Mouse (Mus musculus): ENCODE measurements at regions not wholly inside any gene's neighbourhood (a gene's known extent, or its start where the extent isn't known, plus 50 kb on each side); places are given as distances from the start of the nearest gene placed in this dataset.

GRCm38 (mm10) chr14:76926416-76926815 is 110.2 kb upstream of the Ccdc122 start:
- in situ Hi-C loops (cut with MboI; ENCODE audit: low sequenced_read_pairs in 2 of 2, unreplicated experiment in 2 of 2), result no loop called here
- Histone ChIP-seq H3K9me3 (ENCODE audit: control insufficient read depth, insufficient read depth, low read depth, low read length) (no peaks in the 10 kb centered on the region), H3K4me3 (ENCODE audit: insufficient read depth in 1 of 2, low read depth in 1 of 2, low read length in 2 of 2, poor library complexity in 1 of 2, severe bottlenecking in 1 of 2) (no peak overlapping the region), H3K27ac (ENCODE audit: insufficient read depth, low read depth, low read length, poor library complexity, severe bottlenecking) (no peak overlapping the region), H3K4me1 (ENCODE audit: control insufficient read depth in 2 of 2, insufficient read depth in 2 of 2, low read length in 2 of 2, poor library complexity in 1 of 2) (no peaks in the 10 kb centered on the region), H3K36me3 (ENCODE audit: control insufficient read depth, insufficient read depth, low read length, poor library complexity, severe bottlenecking) (no peaks in the 10 kb centered on the region), H3K9ac (ENCODE audit: insufficient read depth, low read depth, low read length, poor library complexity, severe bottlenecking) (no peak overlapping the region)
- no peak for TF ChIP-seq CHD2 (IDR thresholded peaks at IDR 0.05; ENCODE audit: low read depth, low read length)
- TF ChIP-seq HCFC1 (IDR thresholded peaks at IDR 0.05; ENCODE audit: borderline replicate concordance, insufficient read depth, low read length), result no peak
- no peak for TF ChIP-seq ZNF384 (IDR thresholded peaks at IDR 0.05; ENCODE audit: low read depth, low read length)
- TF ChIP-seq MAFK (IDR thresholded peaks at IDR 0.05; ENCODE audit: insufficient read depth, low read depth, low read length), result no peak
- no peak for TF ChIP-seq ZC3H11A (IDR thresholded peaks at IDR 0.05; ENCODE audit: borderline replicate concordance, low read depth, low read length)
- DNase-seq (ENCODE audit: low read depth, low spot score), result no peak

GRCm38 (mm10) chr14:76922399-76922939 is 114.1 kb upstream of the Ccdc122 start:
- no peaks in the 10 kb centered on the region for H3K4me1 ChIP-seq (ENCODE audit: control insufficient read depth in 2 of 2, insufficient read depth in 2 of 2, low read length in 2 of 2, poor library complexity in 1 of 2)
- no peak overlapping the region for H3K27ac ChIP-seq (ENCODE audit: insufficient read depth, low read depth, low read length, poor library complexity, severe bottlenecking)
- H3K36me3 ChIP-seq (ENCODE audit: control insufficient read depth, insufficient read depth, low read length, poor library complexity, severe bottlenecking), result no peaks in the 10 kb centered on the region
- H3K9me3 ChIP-seq (ENCODE audit: control insufficient read depth, insufficient read depth, low read depth, low read length), result no peaks in the 10 kb centered on the region
- H3K9ac ChIP-seq (ENCODE audit: insufficient read depth, low read depth, low read length, poor library complexity, severe bottlenecking), result no peak overlapping the region
- in situ Hi-C loops (cut with MboI; ENCODE audit: low sequenced_read_pairs in 2 of 2, unreplicated experiment in 2 of 2), result no loop called here
- no peak for DNase-seq (ENCODE audit: low read depth, low spot score)
- TF ChIP-seq ZNF384 (IDR thresholded peaks at IDR 0.05; ENCODE audit: low read depth, low read length) (no peak), MAFK (IDR thresholded peaks at IDR 0.05; ENCODE audit: insufficient read depth, low read depth, low read length) (no peak)
- H3K4me3 ChIP-seq (ENCODE audit: insufficient read depth in 1 of 2, low read depth in 1 of 2, low read length in 2 of 2, poor library complexity in 1 of 2, severe bottlenecking in 1 of 2), result no peak overlapping the region

GRCm38 (mm10) chr14:76918091-76918490 is 118.5 kb upstream of the Ccdc122 start:
- no peaks in the 10 kb centered on the region for H3K4me1 ChIP-seq (ENCODE audit: control insufficient read depth in 2 of 2, insufficient read depth in 2 of 2, low read length in 2 of 2, poor library complexity in 1 of 2)
- H3K4me3 ChIP-seq (ENCODE audit: insufficient read depth in 1 of 2, low read depth in 1 of 2, low read length in 2 of 2, poor library complexity in 1 of 2, severe bottlenecking in 1 of 2), result no peak overlapping the region
- no peak for TF ChIP-seq ZC3H11A (IDR thresholded peaks at IDR 0.05; ENCODE audit: borderline replicate concordance, low read depth, low read length)
- TF ChIP-seq CHD2 (IDR thresholded peaks at IDR 0.05; ENCODE audit: low read depth, low read length), result no peak
- TF ChIP-seq MAFK (IDR thresholded peaks at IDR 0.05; ENCODE audit: insufficient read depth, low read depth, low read length), result no peak
- no peak for TF ChIP-seq HCFC1 (IDR thresholded peaks at IDR 0.05; ENCODE audit: borderline replicate concordance, insufficient read depth, low read length)
- no peak for TF ChIP-seq ZNF384 (IDR thresholded peaks at IDR 0.05; ENCODE audit: low read depth, low read length)
- no peak for DNase-seq (ENCODE audit: low read depth, low spot score)
- no peak overlapping the region for H3K9ac ChIP-seq (ENCODE audit: insufficient read depth, low read depth, low read length, poor library complexity, severe bottlenecking)
- H3K36me3 ChIP-seq (ENCODE audit: control insufficient read depth, insufficient read depth, low read length, poor library complexity, severe bottlenecking), result no peaks in the 10 kb centered on the region
- no peaks in the 10 kb centered on the region for H3K9me3 ChIP-seq (ENCODE audit: control insufficient read depth, insufficient read depth, low read depth, low read length)
- in situ Hi-C loops (cut with MboI; ENCODE audit: low sequenced_read_pairs in 2 of 2, unreplicated experiment in 2 of 2), result no loop called here
- H3K27ac ChIP-seq (ENCODE audit: insufficient read depth, low read depth, low read length, poor library complexity, severe bottlenecking), result no peak overlapping the region

- H3K4me3 ChIP-seq (ENCODE audit: insufficient read depth in 1 of 2, low read depth in 1 of 2, low read length in 2 of 2, poor library complexity in 1 of 2, severe bottlenecking in 1 of 2), result no peak overlapping the region
- no peak for TF ChIP-seq HCFC1 (IDR thresholded peaks at IDR 0.05; ENCODE audit: borderline replicate concordance, insufficient read depth, low read length)
- no peak for TF ChIP-seq CHD2 (IDR thresholded peaks at IDR 0.05; ENCODE audit: low read depth, low read length)
- no peak for TF ChIP-seq ZNF384 (IDR thresholded peaks at IDR 0.05; ENCODE audit: low read depth, low read length)
- TF ChIP-seq MAFK (IDR thresholded peaks at IDR 0.05; ENCODE audit: insufficient read depth, low read depth, low read length), result no peak
- in situ Hi-C loops (cut with MboI; ENCODE audit: low sequenced_read_pairs in 2 of 2, unreplicated experiment in 2 of 2), result no loop called here
- no peaks in the 10 kb centered on the region for H3K4me1 ChIP-seq (ENCODE audit: control insufficient read depth in 2 of 2, insufficient read depth in 2 of 2, low read length in 2 of 2, poor library complexity in 1 of 2)
- H3K9ac ChIP-seq (ENCODE audit: insufficient read depth, low read depth, low read length, poor library complexity, severe bottlenecking), result no peak overlapping the region
- no peaks in the 10 kb centered on the region for H3K9me3 ChIP-seq (ENCODE audit: control insufficient read depth, insufficient read depth, low read depth, low read length)
- H3K27ac ChIP-seq (ENCODE audit: insufficient read depth, low read depth, low read length, poor library complexity, severe bottlenecking), result no peak overlapping the region
- DNase-seq (ENCODE audit: low read depth, low spot score), result no peak
- no peaks in the 10 kb centered on the region for H3K36me3 ChIP-seq (ENCODE audit: control insufficient read depth, insufficient read depth, low read length, poor library complexity, severe bottlenecking)
Measured at GRCm38 (mm10) chr14:76917139-76917929, 119.2 kb upstream of the Ccdc122 start.
